Mouse (Mus musculus) G1E (cell line): ENCODE results near the gene Trim69. TPM values are rescaled to one million over a fixed set of nuclear protein-coding genes. Genes with fewer than 3 reads are reported as not detected.

Experiments used
- ATAC-seq: 2 replicates; pipeline ENCODE4 v1.8.0; 2016; ENCODE audit warnings: mild to moderate bottlenecking; ENCODE audit not compliant: insufficient number of reproducible peaks, poor library complexity, low FRiP score, severe bottlenecking; ENCODE audit errors: extremely low read depth
- DNase-seq: peaks from one replicate; pipeline ENCODE4 v3.0.0; 2012; ENCODE audit warnings: low spot score
- H3K27me3 ChIP-seq: 2 replicates; pipeline ENCODE4 v1.6.1; 2012; ENCODE audit warnings: mild to moderate bottlenecking, low read length, inconsistent platforms; ENCODE audit not compliant: insufficient read depth
- H3K36me3 ChIP-seq: replicated peaks from 2 replicates; pipeline ENCODE3; 2012; ENCODE audit warnings: mild to moderate bottlenecking, inconsistent platforms
- H3K4me1 ChIP-seq: 2 replicates; pipeline ENCODE4 v1.6.1; 2012; ENCODE audit warnings: low read depth, low read length, inconsistent platforms, mixed read lengths; ENCODE audit not compliant: insufficient read depth
- H3K4me3 ChIP-seq: 2 replicates; pipeline ENCODE4 v1.5.1; 2012; ENCODE audit warnings: low read depth, mild to moderate bottlenecking, inconsistent platforms, low read length, moderate library complexity, mixed read lengths
- H3K9me3 ChIP-seq: replicated peaks from 2 replicates; pipeline ENCODE4 v1.6.1; 2012; ENCODE audit warnings: inconsistent platforms
- CTCF ChIP-seq: IDR thresholded peaks from 2 replicates; pipeline ENCODE4 v1.5.1; 2012; ENCODE audit warnings: low read depth, low read length, inconsistent platforms, mixed read lengths
- GATA1 ChIP-seq: IDR thresholded peaks from 2 replicates; pipeline ENCODE4 v1.6.1; 2012; ENCODE audit warnings: borderline replicate concordance, low read length, inconsistent platforms, mixed read lengths
- GATA2 ChIP-seq: IDR thresholded peaks from 2 replicates; pipeline ENCODE4 v1.6.1; 2012; ENCODE audit warnings: low read depth, low read length, inconsistent platforms, borderline replicate concordance
- POLR2AphosphoS5 ChIP-seq: IDR thresholded peaks from 2 replicates; pipeline ENCODE4 v1.6.1; 2012; ENCODE audit warnings: low read depth, low read length, inconsistent platforms; ENCODE audit not compliant: insufficient replicate concordance
- TAL1 ChIP-seq: conservative IDR thresholded peaks from 2 replicates; pipeline ENCODE4 v1.6.1; 2012; ENCODE audit warnings: low read depth, low read length, inconsistent platforms, mixed read lengths
- polyA plus RNA-seq: library from polyadenylated mRNA; stranded (reverse); fragments of >175 nt; gene quantifications from 2 replicates; pipeline ENCODE4 v1.2.3, GENCODE M21; 2012
- total RNA-seq, 2 experiments: library from RNA; stranded (forward) in 1 of 2; stranded (reverse) in 1 of 2; fragments of 200-1000 nt in 1 of 2; fragments of >200 nt in 1 of 2; fragmentation: Nextera tagmentation in 1 of 2; gene quantifications; 2 replicates each; pipeline ENCODE4 v1.2.3; 2014 to 2017

Trim69 gene
- total and polyA plus RNA-seq, 3 experiments, result not detected

DNA sequence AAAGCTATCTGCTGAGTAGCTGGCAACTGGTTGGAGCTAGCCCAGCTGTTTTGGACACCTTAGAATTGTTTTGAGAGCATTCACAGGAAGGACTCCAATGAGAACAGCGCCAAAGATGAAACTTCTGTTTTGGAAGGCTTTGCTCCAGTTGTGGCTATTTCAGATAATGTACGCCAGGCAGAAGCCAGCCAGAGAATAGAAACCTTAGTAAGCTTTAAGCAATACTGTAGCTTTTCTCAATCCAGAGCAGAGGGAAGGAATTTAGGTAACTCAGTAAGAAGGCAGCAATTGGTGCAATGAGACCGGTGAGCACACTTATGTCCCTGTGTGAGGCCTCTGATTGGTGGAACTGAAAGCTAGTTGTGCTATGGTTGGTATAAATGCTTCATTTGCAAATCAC is 17.4 kb upstream of the Trim69 start:
- H3K4me1 ChIP-seq, result peaks cover 44% of the 10 kb centered on the region
- TF ChIP-seq POLR2AphosphoS5 (no peak), CTCF (no peak), GATA2 (no peak), TAL1 (no peak)

DNA sequence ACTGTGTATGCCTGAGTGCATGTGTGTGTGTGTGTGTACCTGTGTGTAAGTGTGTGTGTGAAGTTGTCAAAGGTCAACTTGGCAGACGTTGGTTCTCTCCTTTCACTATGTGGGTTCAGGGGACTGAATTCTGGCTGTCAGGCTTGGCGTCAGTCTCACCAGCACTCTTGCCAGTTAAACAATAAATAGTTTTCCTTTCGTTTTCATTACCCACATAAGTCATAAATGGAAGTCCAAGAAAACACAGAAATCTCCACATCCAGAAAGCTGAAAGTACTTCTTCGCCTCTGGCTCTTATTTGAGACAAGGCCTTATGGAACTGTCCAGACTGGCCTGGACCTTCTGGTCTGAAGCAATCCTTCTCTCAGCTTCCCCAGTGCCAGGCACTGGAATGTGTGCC is 14.7 kb upstream of the Trim69 start:
- TF ChIP-seq TAL1 (no peak), GATA2 (no peak), GATA1 (no peak)
- DNase-seq (no peak), ATAC-seq (no peak)
- Histone ChIP-seq H3K36me3 (peaks cover 12% of the 10 kb centered on the region), H3K27me3 (no peaks in the 10 kb centered on the region), H3K4me1 (peaks cover 48% of the 10 kb centered on the region), H3K4me3 (no peak overlapping the region; the same call in 1 of the 2 replicates), H3K9me3 (no peaks in the 10 kb centered on the region)

More for the DNA sequence above, 17.4 kb upstream of the Trim69 start:
- ATAC-seq (no peak), DNase-seq (no peak)
- Histone ChIP-seq H3K9me3 (no peaks in the 10 kb centered on the region), H3K27me3 (no peaks in the 10 kb centered on the region), H3K4me3 (no peak overlapping the region), H3K36me3 (no peaks in the 10 kb centered on the region)

DNA sequence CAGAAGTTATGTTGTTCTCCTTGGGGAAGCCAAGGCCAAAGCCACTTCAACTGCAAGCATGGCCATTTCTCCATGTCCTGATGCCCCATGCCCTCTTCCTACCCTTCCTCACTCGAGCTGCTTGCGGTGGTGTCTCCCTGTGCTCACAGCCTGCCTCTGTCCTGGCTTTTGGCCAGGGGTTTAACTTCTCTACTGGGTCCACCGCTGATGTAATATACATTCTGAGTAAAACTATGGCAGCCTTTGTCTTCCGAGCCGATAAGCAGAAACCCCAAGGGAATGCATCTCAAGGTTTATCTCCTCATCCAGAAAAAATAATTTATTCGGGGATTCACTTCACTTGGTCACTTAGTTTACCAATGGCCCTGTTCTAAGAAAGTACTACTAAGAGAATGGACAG is 13.8 kb upstream of the Trim69 start:
- peaks cover 51% of the 10 kb centered on the region for H3K4me1 ChIP-seq
- ATAC-seq, result no peak
- H3K4me3 ChIP-seq, result peak overlapping the region; percentile 64; the same call in 1 of the 2 replicates
- H3K27me3 ChIP-seq, result no peaks in the 10 kb centered on the region
- no peaks in the 10 kb centered on the region for H3K9me3 ChIP-seq
- H3K36me3 ChIP-seq, result peaks cover 21% of the 10 kb centered on the region
- TF ChIP-seq CTCF (no peak), GATA1 (no peak), TAL1 (no peak), POLR2AphosphoS5 (no peak), GATA2 (no peak)
- DNase-seq, result no peak

DNA sequence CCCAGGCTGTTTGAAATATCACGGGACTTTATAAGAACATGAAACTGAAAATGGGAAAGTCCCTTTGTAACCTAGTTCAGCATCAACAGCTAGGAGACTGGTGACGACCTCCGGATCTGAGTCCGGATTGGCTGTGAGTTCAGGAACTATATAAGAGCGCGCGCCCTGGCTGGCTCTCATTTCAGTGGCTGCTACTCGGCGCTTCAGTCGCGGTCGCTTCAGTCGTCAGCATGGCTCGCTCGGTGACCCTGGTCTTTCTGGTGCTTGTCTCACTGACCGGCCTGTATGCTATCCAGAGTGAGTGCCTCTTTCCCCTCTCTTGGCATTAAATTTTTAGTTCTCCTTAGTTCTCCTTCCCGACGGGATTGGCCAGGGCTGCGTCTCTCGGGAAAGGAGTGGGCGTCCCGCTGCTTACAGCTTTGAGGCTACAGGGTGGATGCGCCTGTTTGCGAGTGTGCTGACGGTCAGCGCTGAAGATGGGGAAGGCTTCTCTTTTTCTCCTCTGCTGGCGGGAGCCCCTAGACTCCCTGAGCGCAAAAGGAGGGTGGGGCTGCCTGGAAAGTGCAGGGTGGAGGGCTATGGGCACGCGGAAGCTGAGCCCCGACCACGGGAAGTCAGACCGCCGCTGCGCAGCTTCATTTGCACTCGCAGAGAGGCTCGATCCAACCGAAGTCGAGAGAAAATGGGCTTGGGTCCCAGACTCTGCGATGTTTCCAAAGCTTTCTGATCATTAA is 12.8 kb upstream of the Trim69 start, which contains the start of gene B2m:
B2m (plus strand) TSS at position 179 of the 734 bp plus-strand sequence.
- Histone ChIP-seq H3K9me3 (no peaks in the 10 kb centered on the region), H3K27me3 (no peaks in the 10 kb centered on the region), H3K36me3 (peaks cover 30% of the 10 kb centered on the region), H3K4me1 (peaks cover 58% of the 10 kb centered on the region), H3K4me3 (peak within 1 kb of the TSS; percentile 86)
- TF ChIP-seq GATA1 (no peak), TAL1 (no peak), POLR2AphosphoS5 (peak; percentile 94), CTCF (no peak), GATA2 (no peak)
- ATAC-seq (peak; percentile 91), DNase-seq (peak; percentile 95)

DNA sequence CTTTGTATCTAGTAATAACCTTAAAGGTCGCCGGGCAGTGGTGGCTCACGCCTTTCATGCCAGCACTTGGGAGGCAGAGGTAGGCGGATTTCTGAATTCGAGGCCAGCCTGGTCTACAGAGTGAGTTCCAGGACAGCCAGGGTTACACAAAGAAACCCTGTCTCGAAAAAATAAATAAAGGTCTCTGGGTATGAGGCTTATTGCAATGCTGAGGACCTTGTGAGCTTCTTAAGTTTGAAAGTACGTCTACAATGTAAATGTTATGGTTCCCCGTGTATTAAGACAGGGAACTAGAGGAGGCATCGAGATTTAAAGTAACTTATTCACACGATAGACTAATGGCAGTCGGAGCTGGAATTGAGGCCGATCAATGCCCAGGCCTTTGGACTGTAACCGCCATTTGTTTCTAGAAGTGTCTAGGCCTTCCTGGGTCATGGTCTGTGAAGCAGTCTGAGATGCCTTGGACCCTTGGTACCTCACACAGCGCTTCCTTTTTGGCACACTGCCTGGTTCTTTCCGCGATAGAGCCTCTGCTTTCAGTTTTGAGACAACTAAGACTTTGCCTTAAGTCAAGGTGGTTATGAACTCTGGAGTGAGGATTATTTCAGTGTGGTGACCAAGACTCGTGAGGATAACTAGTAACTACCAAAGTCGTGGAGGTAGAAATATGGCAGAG is 12.1 kb upstream of the Trim69 start:
- DNase-seq (no peak), ATAC-seq (no peak)
- H3K4me3 ChIP-seq, result peak overlapping the region; percentile 86
- H3K27me3 ChIP-seq, result no peaks in the 10 kb centered on the region
- peaks cover 37% of the 10 kb centered on the region for H3K36me3 ChIP-seq
- H3K9me3 ChIP-seq, result no peaks in the 10 kb centered on the region
- H3K4me1 ChIP-seq, result peaks cover 63% of the 10 kb centered on the region
- no peak for TF ChIP-seq POLR2AphosphoS5
- no peak for TF ChIP-seq GATA1
- no peak for TF ChIP-seq TAL1
- no peak for TF ChIP-seq CTCF
- TF ChIP-seq GATA2, result no peak

DNA sequence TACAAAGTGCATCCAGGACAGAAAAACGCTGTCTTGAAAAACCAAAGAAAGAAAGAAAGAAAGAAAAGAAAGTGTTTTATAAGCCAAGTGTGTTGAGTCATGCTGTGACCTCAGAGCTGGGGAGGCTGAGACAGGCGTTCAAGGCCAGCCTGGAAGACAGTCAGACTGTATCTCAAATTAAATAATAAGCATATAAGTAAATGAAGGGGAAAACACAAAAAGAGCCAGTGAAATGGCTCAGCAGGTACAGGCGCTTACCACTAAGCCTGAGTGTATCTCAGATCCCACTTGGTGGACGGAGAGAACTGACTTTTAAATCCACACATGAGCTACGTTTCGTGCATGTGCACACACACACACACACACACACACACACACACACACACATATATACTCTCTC is 11.2 kb upstream of the Trim69 start:
- no peak for DNase-seq
- peaks cover 45% of the 10 kb centered on the region for H3K36me3 ChIP-seq
- ATAC-seq, result no peak
- no peaks in the 10 kb centered on the region for H3K9me3 ChIP-seq
- TF ChIP-seq GATA2 (no peak), GATA1 (no peak), TAL1 (no peak), CTCF (no peak), POLR2AphosphoS5 (no peak)
- peaks cover 67% of the 10 kb centered on the region for H3K4me1 ChIP-seq
- no peaks in the 10 kb centered on the region for H3K27me3 ChIP-seq
- H3K4me3 ChIP-seq, result peak overlapping the region; percentile 86; the same call in 1 of the 2 replicates
